Mouse (Mus musculus) midbrain, embryonic 12.5 days (tissue): ENCODE results near the gene Surf1. TPM values are rescaled to one million over a fixed set of nuclear protein-coding genes. Genes with fewer than 3 reads are reported as not detected.
A peak's percentile ranks its signal among the peaks of the same experiment; 100 is the strongest.

ENCODE experiments used
- ATAC-seq: fragments of 200-750 bp; cut with Nextera tagmentation; 2 replicates; pipeline ENCODE4 v1.8.0; 2017; ENCODE audit warnings: low read depth, moderate TSS enrichment, moderate library complexity; ENCODE audit not compliant: low FRiP score
- H3K27ac ChIP-seq: fragments of 300-500 bp; sonication (generic); replicated peaks from 2 replicates; pipeline ENCODE4 v1.5.1; 2016; ENCODE audit warnings: mild to moderate bottlenecking
- H3K27me3 ChIP-seq: fragments of 300-500 bp; sonication (generic); 2 replicates; pipeline ENCODE4 v1.6.1; 2016; ENCODE audit warnings: mild to moderate bottlenecking
- H3K36me3 ChIP-seq: fragments of 300-500 bp; sonication (generic); 2 replicates; pipeline ENCODE4 v1.6.1; 2016
- H3K4me1 ChIP-seq: fragments of 300-500 bp; sonication (generic); 2 replicates; pipeline ENCODE4 v1.6.1; 2016
- H3K4me2 ChIP-seq: fragments of 300-500 bp; sonication (generic); replicated peaks from 2 replicates; pipeline ENCODE4 v1.6.1; 2016; ENCODE audit warnings: mild to moderate bottlenecking, moderate library complexity
- H3K4me3 ChIP-seq: fragments of 300-500 bp; sonication (generic); 2 replicates; pipeline ENCODE4 v1.5.1; 2016; ENCODE audit warnings: mild to moderate bottlenecking
- H3K9ac ChIP-seq: fragments of 300-500 bp; sonication (generic); replicated peaks from 2 replicates; pipeline ENCODE4 v1.6.1; 2016; ENCODE audit warnings: mild to moderate bottlenecking, moderate library complexity
- H3K9me3 ChIP-seq: fragments of 300-500 bp; sonication (generic); 2 replicates; pipeline ENCODE4 v1.6.1; 2016; ENCODE audit warnings: mild to moderate bottlenecking
- WGBS: fragments of 180-500 bp; shearing (Covaris S2); methylation state at CpG from one replicate; pipeline ENCODE4 v1.1.7; 2016; 5-methylcytosine and 5-hydroxymethylcytosine counted together
- polyA plus RNA-seq: library from polyadenylated mRNA; unstranded; fragments of >200 nt; fragmentation: Nextera tagmentation; extraction: Ambion mirVana; gene quantifications from 2 replicates; pipeline ENCODE4 v1.2.1, GENCODE M21; 2016

The Surf1 gene
- polyA plus RNA-seq, 1 experiment from 2014 or later = 57.9 TPM

GRCm38 (mm10) chr2:26916738-26917137 lies 408 bp upstream of the Surf1 start:
- Histone ChIP-seq H3K4me2 (peak overlapping the region; percentile 90), H3K4me3 (peak overlapping the region; percentile 74), H3K9me3 (no peaks in the 10 kb centered on the region), H3K4me1 (peaks cover 40% of the 10 kb centered on the region), H3K9ac (peak overlapping the region; percentile 76), H3K27me3 (no peaks in the 10 kb centered on the region), H3K27ac (peak overlapping the region; percentile 62), H3K36me3 (peaks cover 68% of the 10 kb centered on the region)
- ATAC-seq = no peak
- WGBS = 3% methylated on average over 13 of the region's 13 CpGs

GRCm38 (mm10) chr2:26914148-26914941 lies 2.0 kb downstream of the Surf1 start:
- H3K9ac ChIP-seq = no peak overlapping the region
- no peak for ATAC-seq
- peaks cover 48% of the 10 kb centered on the region for H3K36me3 ChIP-seq
- H3K4me2 ChIP-seq = peak overlapping the region; percentile 90; the same call in 1 of the 2 replicates
- 68% methylated on average over 8 of the region's 8 CpGs for WGBS
- no peaks in the 10 kb centered on the region for H3K9me3 ChIP-seq
- H3K27ac ChIP-seq = no peak overlapping the region
- H3K4me1 ChIP-seq = peaks cover 50% of the 10 kb centered on the region
- no peaks in the 10 kb centered on the region for H3K27me3 ChIP-seq
- no peak overlapping the region for H3K4me3 ChIP-seq

GRCm38 (mm10) chr2:26913416-26914147 lies 2.7 kb downstream of the Surf1 start:
- no peaks in the 10 kb centered on the region for H3K27me3 ChIP-seq
- no peak overlapping the region for H3K4me3 ChIP-seq
- no peak overlapping the region for H3K4me2 ChIP-seq
- no peak overlapping the region for H3K9ac ChIP-seq
- H3K27ac ChIP-seq = no peak overlapping the region
- H3K9me3 ChIP-seq = no peaks in the 10 kb centered on the region
- ATAC-seq = no peak
- H3K36me3 ChIP-seq = peaks cover 40% of the 10 kb centered on the region
- H3K4me1 ChIP-seq = peaks cover 57% of the 10 kb centered on the region
- 90% methylated on average over 17 of the region's 17 CpGs for WGBS

- Histone ChIP-seq H3K27ac (no peak overlapping the region), H3K4me1 (peaks cover 64% of the 10 kb centered on the region), H3K9me3 (no peaks in the 10 kb centered on the region), H3K4me2 (peak overlapping the region; percentile 100), H3K36me3 (peaks cover 42% of the 10 kb centered on the region), H3K27me3 (no peaks in the 10 kb centered on the region), H3K9ac (peak overlapping the region; percentile 98), H3K4me3 (peak overlapping the region; percentile 89)
- no peak for ATAC-seq
- 76% methylated on average over 5 of the region's 5 CpGs for WGBS
Measured at GRCm38 (mm10) chr2:26912253-26912770, 4.0 kb downstream of the Surf1 start.

- Histone ChIP-seq H3K9ac (peak overlapping the region; percentile 98), H3K27ac (peak overlapping the region; percentile 95), H3K27me3 (no peaks in the 10 kb centered on the region), H3K36me3 (peaks cover 52% of the 10 kb centered on the region), H3K4me3 (peak overlapping the region; percentile 89), H3K9me3 (no peaks in the 10 kb centered on the region), H3K4me1 (peaks cover 56% of the 10 kb centered on the region), H3K4me2 (peak overlapping the region; percentile 100)
- peak; percentile 41 for ATAC-seq
- under 1% methylated on average over 37 of the region's 37 CpGs for whole genome bisulfite sequencing
Measured at GRCm38 (mm10) chr2:26910994-26911765, 5.2 kb downstream of the Surf1 start.

- WGBS = under 1% methylated on average over 74 of the region's 74 CpGs
- H3K9me3 ChIP-seq = no peaks in the 10 kb centered on the region
- peak; percentile 90 for ATAC-seq
- peaks cover 50% of the 10 kb centered on the region for H3K4me1 ChIP-seq
- H3K4me2 ChIP-seq = peak within 1 kb of the TSS; percentile 100
- peak within 1 kb of the TSS; percentile 98 for H3K9ac ChIP-seq
- peak within 1 kb of the TSS; percentile 89 for H3K4me3 ChIP-seq
- H3K27ac ChIP-seq = peak within 1 kb of the TSS; percentile 95
- H3K36me3 ChIP-seq = peaks cover 60% of the 10 kb centered on the region
- H3K27me3 ChIP-seq = no peaks in the 10 kb centered on the region
Measured at GRCm38 (mm10) chr2:26910124-26910993, 6.0 kb downstream of the Surf1 start, which contains the start of the genes Med22 and Rpl7a. Med22 (minus strand) TSS chr2:26910677. Rpl7a (plus strand) TSS chr2:26910764.

GRCm38 (mm10) chr2:26909387-26909784 lies 6.9 kb downstream of the Surf1 start:
- Histone ChIP-seq H3K4me3 (peak overlapping the region; percentile 89), H3K4me2 (peak overlapping the region; percentile 72), H3K9ac (peak overlapping the region; percentile 84), H3K27me3 (no peaks in the 10 kb centered on the region), H3K4me1 (peaks cover 41% of the 10 kb centered on the region), H3K9me3 (no peaks in the 10 kb centered on the region), H3K36me3 (peaks cover 65% of the 10 kb centered on the region), H3K27ac (0 out of 2 replicates have a peak overlapping the region, but pooled peaks have one; percentile 95)
- ATAC-seq = no peak

GRCm38 (mm10) chr2:26908710-26909386 lies 7.5 kb downstream of the Surf1 start:
- Histone ChIP-seq H3K36me3 (peaks cover 61% of the 10 kb centered on the region), H3K9me3 (no peaks in the 10 kb centered on the region), H3K27ac (no peak overlapping the region), H3K4me2 (peak overlapping the region; percentile 72), H3K9ac (peak overlapping the region; percentile 84), H3K4me3 (peak overlapping the region; percentile 89), H3K27me3 (no peaks in the 10 kb centered on the region), H3K4me1 (peaks cover 43% of the 10 kb centered on the region)
- no peak for ATAC-seq
- 83% methylated on average over 18 of the region's 18 CpGs for whole genome bisulfite sequencing

- ATAC-seq = no peak
- Histone ChIP-seq H3K27me3 (no peaks in the 10 kb centered on the region), H3K9me3 (no peaks in the 10 kb centered on the region), H3K36me3 (peaks cover 43% of the 10 kb centered on the region), H3K4me3 (no peak overlapping the region), H3K27ac (no peak overlapping the region), H3K4me1 (peaks cover 44% of the 10 kb centered on the region), H3K9ac (no peak overlapping the region), H3K4me2 (no peak overlapping the region)
- WGBS = 65% methylated on average over 4 of the region's 4 CpGs
Measured at GRCm38 (mm10) chr2:26907109-26907508, 9.2 kb downstream of the Surf1 start.

GRCm38 (mm10) chr2:26906431-26906830 lies 9.9 kb downstream of the Surf1 start:
- Histone ChIP-seq H3K36me3 (peaks cover 37% of the 10 kb centered on the region), H3K4me1 (peaks cover 44% of the 10 kb centered on the region), H3K27me3 (no peaks in the 10 kb centered on the region), H3K27ac (no peak overlapping the region), H3K9me3 (no peaks in the 10 kb centered on the region), H3K4me3 (no peak overlapping the region), H3K4me2 (no peak overlapping the region), H3K9ac (no peak overlapping the region)
- ATAC-seq = no peak
- 89% methylated on average over 3 of the region's 3 CpGs for WGBS
